Mouse (Mus musculus) myocyte (in vitro differentiated cells): ENCODE measurements around the gene Pkd1l3. TPM values are rescaled to one million over a fixed set of nuclear protein-coding genes. Genes with fewer than 3 reads are reported as not detected.
A peak's percentile ranks its signal among the peaks of the same experiment; 100 is the strongest.

Experiments
- H3K27me3 ChIP-seq: one replicate; pipeline ENCODE4 v1.6.1; 2011; ENCODE audit not compliant: control insufficient read depth, insufficient read depth, insufficient read length
- H3K36me3 ChIP-seq: one replicate; pipeline ENCODE4 v1.6.1; 2011; ENCODE audit not compliant: control insufficient read depth, insufficient read depth
- H3K4me2 ChIP-seq: one replicate; pipeline ENCODE4 v1.6.1; 2011; ENCODE audit warnings: low read depth, control low read depth
- H3K4me3 ChIP-seq: one replicate; pipeline ENCODE4 v1.5.1; 2011; ENCODE audit warnings: mild to moderate bottlenecking, control low read depth, moderate library complexity
- H3K79me2 ChIP-seq: one replicate; pipeline ENCODE4 v1.6.1; 2011; ENCODE audit not compliant: control insufficient read depth, insufficient read depth
- H3ac ChIP-seq: one replicate; pipeline ENCODE4 v1.6.1; 2011; ENCODE audit not compliant: control insufficient read depth, insufficient read length
- CEBPB ChIP-seq: IDR thresholded peaks from 2 replicates; pipeline ENCODE4 v1.6.1; 2011; ENCODE audit warnings: mild to moderate bottlenecking, moderate library complexity; ENCODE audit not compliant: poor library complexity, insufficient read depth, severe bottlenecking
- E2F4 ChIP-seq: IDR thresholded peaks from one replicate; pipeline ENCODE4 v1.6.1; 2011; ENCODE audit warnings: mild to moderate bottlenecking, control low read depth, moderate library complexity; ENCODE audit not compliant: insufficient read depth
- MAX ChIP-seq: IDR thresholded peaks from one replicate; pipeline ENCODE4 v1.6.1; 2011; ENCODE audit warnings: low read depth, mild to moderate bottlenecking, control low read depth
- MYOD1 ChIP-seq, 3 experiments: IDR thresholded peaks; one replicate each; pipeline ENCODE4 v1.6.1; 2011; ENCODE audit warnings: control low read depth in 2 of 3, low read depth in 2 of 3, mild to moderate bottlenecking in 2 of 3, moderate library complexity in 1 of 3; ENCODE audit not compliant: insufficient read length in 2 of 3, control insufficient read depth in 1 of 3
- MYOG ChIP-seq, 3 experiments: IDR thresholded peaks; one replicate each; pipeline ENCODE4 v1.6.1; 2011; ENCODE audit warnings: control low read depth in 2 of 3, low read depth in 2 of 3, mild to moderate bottlenecking in 2 of 3; ENCODE audit not compliant: insufficient read length in 2 of 3, control insufficient read depth in 1 of 3, insufficient read depth in 1 of 3
- POLR2A ChIP-seq: IDR thresholded peaks from one replicate; pipeline ENCODE4 v1.6.1; 2011; ENCODE audit warnings: low read depth, mild to moderate bottlenecking, control low read depth, moderate library complexity; ENCODE audit not compliant: insufficient read length
- POLR2AphosphoS2 ChIP-seq: IDR thresholded peaks from one replicate; pipeline ENCODE4 v1.6.1; 2011; ENCODE audit warnings: low read depth, control low read depth; ENCODE audit not compliant: insufficient read length
- REST ChIP-seq: IDR thresholded peaks from one replicate; pipeline ENCODE4 v1.6.1; 2011; ENCODE audit warnings: mild to moderate bottlenecking, control low read depth, moderate library complexity; ENCODE audit not compliant: insufficient read depth, insufficient read length
- SRF ChIP-seq: IDR thresholded peaks from one replicate; pipeline ENCODE4 v1.6.1; 2011; ENCODE audit warnings: low read depth; ENCODE audit not compliant: control insufficient read depth, insufficient read length
- TCF12 ChIP-seq: IDR thresholded peaks from one replicate; pipeline ENCODE4 v1.6.1; 2011; ENCODE audit warnings: mild to moderate bottlenecking, control low read depth; ENCODE audit not compliant: poor library complexity, insufficient read depth, severe bottlenecking
- TCF3 ChIP-seq: IDR thresholded peaks from one replicate; pipeline ENCODE4 v1.6.1; 2011; ENCODE audit warnings: low read depth, control low read depth; ENCODE audit not compliant: insufficient read length
- USF1 ChIP-seq: IDR thresholded peaks from one replicate; pipeline ENCODE4 v1.6.1; 2011; ENCODE audit warnings: low read depth, mild to moderate bottlenecking, control low read depth, moderate library complexity
- polyA plus RNA-seq: library from polyadenylated mRNA; unstranded; fragments of >200 nt; fragmentation: generic; extraction: Trizol; gene quantifications from one replicate; pipeline ENCODE4 v1.2.1, GENCODE M21; 2012; ENCODE audit warnings: missing spikeins

Gene Pkd1l3
- 0.14 TPM for polyA plus RNA-seq

DNA sequence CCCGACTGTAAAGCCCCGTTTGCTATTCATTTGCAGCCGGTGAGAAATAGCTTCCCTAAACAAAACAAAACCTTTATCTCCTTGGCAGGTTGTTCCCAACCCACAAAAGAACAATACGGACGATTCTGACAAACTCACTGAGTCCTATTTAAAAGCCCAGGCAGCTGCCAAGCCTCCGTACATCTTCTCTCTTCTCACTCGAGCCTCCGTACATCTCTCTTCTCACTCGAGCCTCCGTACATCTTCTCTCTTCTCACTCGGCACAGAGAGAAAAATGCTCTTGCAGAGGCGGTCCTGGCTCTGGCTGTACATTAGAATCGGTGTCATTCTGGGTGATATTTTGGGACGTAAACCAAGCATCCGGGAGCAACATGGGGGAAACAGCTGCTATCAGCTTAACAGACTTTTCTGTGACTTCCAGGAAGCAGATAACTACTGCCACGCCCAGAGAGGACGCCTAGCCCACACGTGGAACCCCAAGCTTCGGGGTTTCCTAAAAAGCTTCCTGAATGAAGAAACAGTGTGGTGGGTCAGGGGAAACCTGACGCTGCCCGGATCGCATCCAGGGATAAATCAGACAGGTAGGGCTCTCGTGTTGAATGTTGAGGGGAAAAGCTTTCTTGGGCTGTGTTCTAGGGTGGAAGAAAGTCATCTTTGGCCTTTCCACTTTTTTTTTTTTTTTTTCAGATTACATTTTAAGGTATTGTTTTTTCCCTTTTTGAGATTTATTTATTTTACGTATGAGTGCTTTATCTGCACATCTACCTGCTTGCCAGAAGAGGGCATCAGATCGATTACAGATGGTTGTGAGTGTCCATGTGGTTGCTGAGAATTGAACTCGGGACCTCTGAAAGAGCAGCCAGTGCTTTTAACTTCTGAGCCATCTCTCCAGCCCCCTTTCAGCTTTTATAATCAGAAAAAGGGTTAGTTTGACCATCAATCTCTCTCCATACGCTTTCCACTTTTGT lies at the start of gene Pkd1l3:
Gene Pkd1l3, plus strand, starts transcription at position 275 of the 968 bp plus-strand sequence.
- Histone ChIP-seq H3K36me3 (no peaks in the 10 kb centered on the region), H3ac (no peak within 1 kb of the TSS), H3K4me2 (peak within 1 kb of the TSS; percentile 38), H3K27me3 (peaks cover 4% of the 10 kb centered on the region), H3K4me3 (no peak within 1 kb of the TSS), H3K79me2 (no peaks in the 10 kb centered on the region)
- TF ChIP-seq REST (no peak), SRF (no peak), MYOD1 (IDR thresholded peaks at IDR 0.05; ENCODE audit: control insufficient read depth in 1 of 3, insufficient read length in 2 of 3, low read depth in 2 of 3) (no peak), POLR2A (no peak), USF1 (no peak), CEBPB (no peak), E2F4 (no peak), TCF12 (no peak), TCF3 (no peak), MYOG (IDR thresholded peaks at IDR 0.05; ENCODE audit: control insufficient read depth in 1 of 3, insufficient read depth in 1 of 3, insufficient read length in 2 of 3, low read depth in 2 of 3) (no peak), POLR2AphosphoS2 (no peak), MAX (no peak)

DNA sequence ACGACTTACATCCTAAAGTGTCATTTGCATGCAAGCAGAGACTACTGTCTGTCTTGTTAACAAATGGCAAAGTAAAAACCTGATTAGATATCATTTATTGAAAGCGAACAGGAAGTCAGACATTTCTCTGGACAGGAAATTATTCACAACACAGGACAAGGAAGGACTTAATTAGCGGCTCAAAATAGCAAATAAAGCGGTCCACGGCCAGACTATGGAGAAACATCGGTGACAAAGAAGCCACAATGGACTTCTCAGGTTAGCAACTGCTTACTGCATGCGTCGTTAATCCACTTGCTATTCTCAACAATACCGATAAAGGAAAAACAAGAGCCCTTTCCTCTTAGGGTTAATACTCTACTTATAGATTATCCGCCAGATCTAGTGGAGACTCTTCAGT lies 49.6 kb upstream of the Pkd1l3 start:
- peak overlapping the region; percentile 77 for H3K4me2 ChIP-seq
- H3ac ChIP-seq, result peak overlapping the region; percentile 47
- peaks cover 13% of the 10 kb centered on the region for H3K36me3 ChIP-seq
- H3K79me2 ChIP-seq, result peaks cover 27% of the 10 kb centered on the region
- peak overlapping the region; percentile 81 for H3K4me3 ChIP-seq
- TF ChIP-seq POLR2A (no peak), SRF (no peak), MAX (no peak), MYOG (IDR thresholded peaks at IDR 0.05; ENCODE audit: control insufficient read depth in 1 of 3, insufficient read depth in 1 of 3, insufficient read length in 2 of 3, low read depth in 2 of 3) (no peak), E2F4 (no peak), USF1 (no peak), TCF12 (no peak), TCF3 (no peak), POLR2AphosphoS2 (no peak), REST (no peak), MYOD1 (IDR thresholded peaks at IDR 0.05; ENCODE audit: control insufficient read depth in 1 of 3, insufficient read length in 2 of 3, low read depth in 2 of 3) (no peak), CEBPB (no peak)
- no peaks in the 10 kb centered on the region for H3K27me3 ChIP-seq

DNA sequence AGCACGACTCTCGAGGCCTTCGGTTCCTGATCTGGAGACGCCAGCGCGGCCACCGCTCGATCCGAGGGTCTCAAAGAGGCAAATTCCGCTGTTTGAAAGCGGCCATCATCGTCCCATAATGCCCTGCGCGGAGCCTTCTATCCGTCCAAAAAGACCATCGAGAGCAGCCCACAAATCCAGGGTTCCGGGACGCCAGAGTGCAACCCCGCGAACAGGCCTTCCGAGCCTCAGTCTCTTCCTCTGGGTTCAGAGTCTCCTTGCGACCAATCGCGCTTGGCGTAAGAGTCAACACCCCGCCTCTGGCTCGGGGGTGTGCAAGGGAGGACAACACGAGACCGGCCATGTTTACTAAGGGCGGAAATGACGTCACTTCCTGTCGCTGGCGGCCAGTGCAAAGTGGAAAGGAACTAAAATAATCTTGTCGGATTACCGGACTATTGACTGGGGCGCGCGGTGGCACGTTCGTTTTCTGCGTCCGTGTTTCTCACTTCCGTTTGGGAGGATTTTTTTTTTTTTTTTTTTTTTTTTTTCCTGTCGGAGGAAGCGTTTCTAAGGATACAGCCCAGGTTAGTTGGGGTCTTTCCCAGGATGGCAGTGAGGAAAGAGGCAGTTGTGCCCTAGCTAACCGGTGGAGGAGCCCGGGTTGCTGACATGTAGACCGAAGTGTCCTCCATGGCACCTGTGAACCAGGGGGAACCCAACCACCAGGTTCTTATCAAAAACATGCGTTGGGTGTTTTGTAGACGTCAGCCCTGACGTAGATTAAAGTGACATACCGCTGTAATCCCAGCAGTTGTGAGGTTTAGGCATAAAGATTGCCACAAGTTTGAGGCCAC lies 48.6 kb upstream of the Pkd1l3 start, which contains the start of the genes Dhx38 and Txnl4b:
Gene Dhx38, minus strand, starts transcription at position 364 of the 836 bp plus-strand sequence.
Gene Txnl4b, plus strand, starts transcription at position 395 of the 836 bp plus-strand sequence.
- H3K36me3 ChIP-seq, result peaks cover 12% of the 10 kb centered on the region
- H3K4me3 ChIP-seq, result peak within 1 kb of the TSS; percentile 81
- peak within 1 kb of the TSS; percentile 47 for H3ac ChIP-seq
- H3K79me2 ChIP-seq, result peaks cover 27% of the 10 kb centered on the region
- H3K4me2 ChIP-seq, result peak within 1 kb of the TSS; percentile 88
- no peak for TF ChIP-seq MAX
- TF ChIP-seq USF1, result peak; percentile 34
- TF ChIP-seq POLR2A, result peak; percentile 29
- TF ChIP-seq E2F4, result no peak
- TF ChIP-seq MYOD1 (IDR thresholded peaks at IDR 0.05; ENCODE audit: control insufficient read depth in 1 of 3, insufficient read length in 2 of 3, low read depth in 2 of 3), result no peak
- TF ChIP-seq POLR2AphosphoS2, result no peak
- no peak for TF ChIP-seq CEBPB
- peak; percentile 48 for TF ChIP-seq SRF
- TF ChIP-seq MYOG (IDR thresholded peaks at IDR 0.05; ENCODE audit: control insufficient read depth in 1 of 3, insufficient read depth in 1 of 3, insufficient read length in 2 of 3, low read depth in 2 of 3), result peak in 1 of 3 experiments; percentile 3
- no peak for TF ChIP-seq REST
- TF ChIP-seq TCF3, result no peak
- TF ChIP-seq TCF12, result no peak
- no peaks in the 10 kb centered on the region for H3K27me3 ChIP-seq

DNA sequence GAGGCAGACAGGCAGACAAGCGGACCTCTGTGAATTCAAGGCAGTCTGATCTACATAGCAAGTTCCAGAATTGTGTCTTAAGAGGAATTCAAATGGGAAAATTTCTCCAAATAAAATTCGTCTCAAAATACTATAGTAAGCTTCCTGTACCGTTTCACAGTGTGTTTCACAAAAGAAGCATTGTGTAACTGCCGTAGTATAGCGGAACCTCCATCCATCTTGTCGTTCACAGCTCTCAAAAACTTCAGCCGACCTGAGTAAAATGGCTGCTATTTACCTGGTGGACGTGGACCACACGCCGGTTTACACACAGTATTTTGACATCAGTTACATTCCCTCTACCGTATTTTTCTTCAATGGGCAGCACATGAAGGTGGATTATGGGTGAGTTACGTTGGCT lies 43.2 kb upstream of the Pkd1l3 start:
- Histone ChIP-seq H3K27me3 (no peaks in the 10 kb centered on the region), H3K4me3 (no peak overlapping the region), H3K79me2 (no peaks in the 10 kb centered on the region)

More for the DNA sequence above, 43.2 kb upstream of the Pkd1l3 start:
- Histone ChIP-seq H3K36me3 (no peaks in the 10 kb centered on the region), H3ac (no peak overlapping the region), H3K4me2 (no peak overlapping the region)
- TF ChIP-seq TCF12, result no peak
- TF ChIP-seq CEBPB, result no peak
